Mouse (Mus musculus) NIH3T3 (cell line): Measurements from ENCODE around the gene Serpina11.
"Not testable (repeated sequence)": the region's sequence is repeated elsewhere in the genome, so short reads cannot be mapped to it uniquely, and the experiment has no call there.

Source experiments
- DNase-seq: peaks from one replicate; pipeline ENCODE4 v3.0.0-alpha.2; 2012; ENCODE audit warnings: low read depth

The Serpina11 gene

GRCm38 (mm10) chr12:103969577-103970116 lies 20.1 kb downstream of the Serpina11 start:
- DNase-seq = no peak

DNA sequence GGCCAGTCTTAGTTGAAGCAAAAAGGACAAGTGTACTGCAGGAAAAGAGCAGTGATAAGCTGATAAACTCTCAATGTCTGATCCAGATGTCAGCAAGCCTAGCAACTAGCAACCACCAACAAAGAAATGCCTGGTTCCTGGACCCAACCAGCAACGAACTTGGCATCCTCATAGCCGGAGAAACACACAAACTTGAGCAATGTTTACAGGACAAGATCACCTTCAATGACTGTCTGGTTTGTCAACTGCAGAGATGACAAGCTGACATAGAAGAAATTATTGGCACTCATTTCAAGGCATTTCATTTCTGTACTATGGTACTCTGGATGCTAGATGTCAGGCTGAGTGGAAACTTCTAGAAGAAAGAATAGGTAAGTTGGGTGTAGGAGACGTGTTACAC lies 23.0 kb downstream of the Serpina11 start:
- peak; percentile 1 for DNase-seq

GRCm38 (mm10) chr12:103963288-103963687 lies 26.5 kb downstream of the Serpina11 start:
- DNase-seq = peak; percentile 23

GRCm38 (mm10) chr12:103962860-103963259 lies 26.9 kb downstream of the Serpina11 start:
- DNase-seq = peak; percentile 80

- DNase-seq = peak; percentile 22
Observed at GRCm38 (mm10) chr12:103962337-103962736, 27.4 kb downstream of the Serpina11 start.

DNA sequence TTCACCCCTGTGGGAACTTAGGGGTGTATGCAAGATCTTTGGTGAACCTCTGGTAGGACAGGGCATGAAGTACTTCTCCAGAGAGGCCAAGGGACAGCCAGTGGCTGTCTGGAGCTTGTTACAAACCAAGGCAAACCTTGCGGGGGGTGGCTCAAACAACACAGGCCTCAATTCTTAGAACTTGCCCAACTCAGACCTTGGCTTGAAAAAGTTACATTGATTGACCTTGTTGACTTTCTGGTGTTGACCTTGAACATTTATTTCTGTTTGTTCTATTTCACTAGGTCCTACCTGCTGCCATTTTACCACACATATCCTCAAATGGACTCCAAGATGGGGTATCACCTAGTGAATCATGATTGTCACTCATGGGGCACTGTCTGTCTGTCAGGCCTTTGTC lies 28.0 kb downstream of the Serpina11 start:
- no peak for DNase-seq

DNA sequence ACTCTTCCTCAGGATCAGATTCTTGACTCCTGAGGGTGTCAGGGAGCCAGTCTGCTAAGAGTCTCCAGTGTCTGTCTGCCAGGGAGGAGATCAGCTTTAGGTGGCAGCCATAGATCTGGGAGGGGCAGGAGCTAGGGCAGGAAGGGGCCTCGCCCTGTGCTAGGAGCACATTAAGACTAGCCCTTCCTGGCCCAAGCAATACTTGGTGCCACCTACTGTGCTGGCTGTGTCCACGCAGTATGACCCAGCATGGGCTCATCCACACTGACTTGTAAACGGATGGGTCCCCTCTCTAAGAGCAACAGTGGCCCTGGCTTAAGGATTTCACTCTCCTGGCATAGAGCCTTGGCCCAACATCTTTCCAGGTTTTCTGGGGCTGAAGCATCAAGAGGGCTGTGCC lies 31.0 kb downstream of the Serpina11 start, which contains the start of gene Serpina1e:
TSS of gene Serpina1e (minus strand) at position 178 of the 400 bp plus-strand sequence.
- DNase-seq = no peak

- not testable (repeated sequence) for DNase-seq
Observed at GRCm38 (mm10) chr12:103956555-103956954, 33.2 kb downstream of the Serpina11 start.

DNA sequence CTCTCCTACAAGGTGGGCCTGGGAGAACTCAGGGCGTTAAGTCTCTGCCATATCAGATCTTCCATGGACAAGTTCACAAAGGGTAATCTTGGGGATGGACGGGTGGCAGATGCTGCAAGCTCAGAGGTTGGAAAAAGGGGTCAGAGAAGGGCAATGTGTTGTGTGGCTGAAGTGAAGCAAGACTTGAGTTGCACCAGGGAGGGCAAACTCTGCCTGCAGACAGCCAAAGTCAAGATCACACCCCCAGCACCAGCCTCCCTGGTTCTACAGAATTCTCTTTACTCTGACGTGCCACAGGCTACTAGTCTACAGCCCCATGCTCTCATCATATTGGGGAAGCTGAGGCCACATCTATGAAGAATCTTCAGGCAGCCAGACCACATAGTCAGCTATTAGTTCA lies 36.8 kb downstream of the Serpina11 start:
- DNase-seq = not testable (repeated sequence)

- DNase-seq = no peak
Observed at GRCm38 (mm10) chr12:103946243-103946642, 43.5 kb downstream of the Serpina11 start.
